Mouse (Mus musculus): ENCODE results near the gene Gm49325. TPM values are rescaled to one million over a fixed set of nuclear protein-coding genes. Genes with fewer than 3 reads are reported as not detected.
A peak's percentile ranks its signal among the peaks of the same experiment; 100 is the strongest.

Gm49325 gene
- polyA plus RNA-seq, 1 experiment from 2014 or later, result 13.2 TPM

DNA sequence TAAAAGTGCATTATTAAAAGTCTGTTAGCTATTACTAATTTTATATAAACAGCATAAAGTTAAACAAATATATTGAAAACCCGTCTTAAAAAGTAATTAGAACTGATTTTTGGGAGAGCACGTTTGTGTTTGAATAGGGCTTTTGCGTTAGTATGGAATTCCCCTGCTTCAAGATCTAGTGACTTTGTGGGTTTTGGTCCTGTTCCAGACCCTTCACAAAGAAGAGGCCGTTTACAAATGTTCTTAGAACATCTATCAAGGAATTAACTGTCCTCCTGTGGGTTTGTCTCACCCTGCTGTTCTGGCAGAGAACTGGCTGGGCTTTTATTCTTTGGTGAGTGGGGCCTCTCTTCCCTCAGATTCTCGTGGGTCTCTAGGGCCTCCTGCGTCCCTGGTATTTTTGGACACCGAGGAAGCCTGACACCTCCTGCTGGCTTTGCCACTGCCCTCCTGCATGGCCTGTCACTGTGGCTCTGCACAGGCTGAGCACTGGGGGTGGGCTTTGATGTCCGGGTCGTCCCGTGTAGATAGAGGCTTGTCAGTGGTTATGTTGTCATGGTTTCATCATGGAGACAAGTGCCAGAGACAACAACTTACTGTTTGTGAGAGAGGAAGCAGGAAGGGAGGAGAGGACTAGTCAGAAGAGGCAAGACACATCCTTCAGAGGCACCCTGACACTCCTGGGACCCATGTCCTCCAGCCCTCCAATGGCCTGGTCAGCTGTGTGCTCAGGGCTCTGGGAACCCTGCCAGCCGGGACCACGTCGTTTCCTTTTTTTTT, 28.6 kb downstream of the Gm49325 start:
- no peak overlapping the region for H3K4me2 ChIP-seq (replicated peaks)
- WGBS, result 67% methylated on average over 13 of the region's 13 CpGs
- no peak overlapping the region for H3K4me3 ChIP-seq
- ATAC-seq (ENCODE audit: low FRiP score), result no peak
- H3K36me3 ChIP-seq, result peaks cover 51% of the 10 kb centered on the region
- peak overlapping the region; percentile 35; the same call in 1 of the 2 replicates for H3K27ac ChIP-seq
- no peaks in the 10 kb centered on the region for H3K9me3 ChIP-seq (replicated peaks)
- peaks cover 12% of the 10 kb centered on the region for H3K4me1 ChIP-seq
- H3K9ac ChIP-seq, result no peak overlapping the region
- no peaks in the 10 kb centered on the region for H3K27me3 ChIP-seq

DNA sequence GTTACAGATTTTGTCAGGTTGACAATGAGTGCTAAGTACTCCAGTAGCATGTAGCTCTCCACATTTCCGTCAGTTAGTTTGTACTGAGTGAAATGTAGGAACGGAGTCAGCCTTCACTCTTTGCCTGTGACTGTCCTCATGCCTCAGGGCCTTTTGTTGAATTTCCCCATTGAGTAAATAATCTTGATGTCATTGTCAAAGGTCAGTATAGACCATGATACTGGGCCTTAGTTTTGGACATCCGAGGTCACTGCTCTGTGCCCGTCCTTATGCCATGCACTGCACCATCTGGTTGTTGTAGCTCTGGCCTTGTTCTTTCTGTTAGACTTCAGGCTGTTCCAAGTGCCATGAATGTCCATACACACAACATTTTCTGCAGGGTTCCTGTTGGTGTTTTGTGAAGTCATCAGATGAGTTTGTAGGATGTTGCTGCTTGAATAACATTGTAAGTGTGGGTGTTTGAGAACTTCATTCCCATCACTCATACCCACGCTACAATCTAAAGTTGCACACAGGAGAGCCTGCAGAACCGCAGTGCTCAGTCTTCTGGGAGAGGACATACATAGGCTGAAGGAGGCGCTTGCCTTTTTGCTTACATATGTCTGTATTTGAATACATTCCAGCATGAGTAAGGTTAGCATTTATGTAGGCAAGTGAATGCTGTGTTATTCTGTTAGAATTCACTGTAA, 30.4 kb downstream of the Gm49325 start:
- Histone ChIP-seq H3K27ac (no peak overlapping the region), H3K4me2 (replicated peaks) (no peak overlapping the region), H3K9ac (no peak overlapping the region), H3K4me3 (no peak overlapping the region), H3K27me3 (no peaks in the 10 kb centered on the region), H3K9me3 (replicated peaks) (no peaks in the 10 kb centered on the region), H3K36me3 (peaks cover 56% of the 10 kb centered on the region), H3K4me1 (peaks cover 12% of the 10 kb centered on the region)
- WGBS, result 94% methylated on average over 7 of the region's 7 CpGs
- no peak for ATAC-seq (ENCODE audit: low FRiP score)

DNA sequence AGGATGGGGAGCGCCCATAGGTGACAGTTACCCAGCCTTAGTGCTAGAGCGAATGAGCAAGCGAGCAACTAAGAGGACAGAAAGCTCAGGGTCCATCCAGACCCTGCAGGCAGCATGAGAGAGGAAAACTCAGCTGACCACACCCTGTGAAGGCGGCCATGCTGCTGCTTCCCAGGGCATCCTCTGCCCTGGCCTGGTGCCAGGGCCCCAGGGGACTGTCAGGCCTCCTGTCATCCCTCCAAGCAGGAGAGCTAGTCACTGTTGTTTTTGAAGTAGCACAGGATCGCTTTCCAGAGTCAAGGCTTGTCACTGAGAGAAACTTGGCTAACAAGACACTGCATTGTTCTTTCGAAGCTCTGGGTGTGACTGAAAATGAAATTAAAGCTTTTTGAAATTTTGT, 33.0 kb downstream of the Gm49325 start:
- peaks cover 56% of the 10 kb centered on the region for H3K36me3 ChIP-seq
- WGBS, result 78% methylated on average over 6 of the region's 6 CpGs
- H3K27ac ChIP-seq, result no peak overlapping the region
- H3K4me1 ChIP-seq, result peaks cover 11% of the 10 kb centered on the region
- no peaks in the 10 kb centered on the region for H3K27me3 ChIP-seq
- no peak for ATAC-seq (ENCODE audit: low FRiP score)
- H3K4me3 ChIP-seq, result no peak overlapping the region
- no peak overlapping the region for H3K4me2 ChIP-seq (replicated peaks)
- no peak overlapping the region for H3K9ac ChIP-seq
- H3K9me3 ChIP-seq (replicated peaks), result no peaks in the 10 kb centered on the region

DNA sequence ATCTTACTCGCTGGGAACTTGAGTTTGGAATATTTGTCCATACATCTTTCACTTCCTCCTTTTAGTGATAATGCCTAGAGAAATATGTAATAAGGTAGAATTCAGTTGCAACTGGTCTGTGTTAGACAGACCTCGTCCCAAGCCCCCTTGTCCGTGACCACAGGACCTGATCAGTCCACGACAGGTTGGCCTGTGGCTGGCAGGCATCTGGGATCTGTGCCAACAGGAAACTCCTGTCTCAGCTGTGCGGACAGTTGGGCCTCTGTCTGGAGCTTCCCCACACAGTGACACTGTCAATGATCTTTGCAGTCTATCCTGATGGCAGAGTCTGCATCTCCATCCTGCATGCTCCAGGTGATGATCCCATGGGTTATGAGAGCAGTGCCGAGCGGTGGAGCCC, 37.2 kb downstream of the Gm49325 start:
- no peak overlapping the region for H3K4me2 ChIP-seq (replicated peaks)
- no peaks in the 10 kb centered on the region for H3K9me3 ChIP-seq (replicated peaks)
- H3K27ac ChIP-seq, result no peak overlapping the region
- peaks cover 6% of the 10 kb centered on the region; the same call in 1 of the 2 replicates for H3K4me1 ChIP-seq
- no peak overlapping the region for H3K9ac ChIP-seq
- peaks cover 63% of the 10 kb centered on the region for H3K36me3 ChIP-seq
- no peak overlapping the region for H3K4me3 ChIP-seq
- H3K27me3 ChIP-seq, result no peaks in the 10 kb centered on the region
- WGBS, result 88% methylated on average over 7 of the region's 7 CpGs
- ATAC-seq (ENCODE audit: low FRiP score), result no peak

DNA sequence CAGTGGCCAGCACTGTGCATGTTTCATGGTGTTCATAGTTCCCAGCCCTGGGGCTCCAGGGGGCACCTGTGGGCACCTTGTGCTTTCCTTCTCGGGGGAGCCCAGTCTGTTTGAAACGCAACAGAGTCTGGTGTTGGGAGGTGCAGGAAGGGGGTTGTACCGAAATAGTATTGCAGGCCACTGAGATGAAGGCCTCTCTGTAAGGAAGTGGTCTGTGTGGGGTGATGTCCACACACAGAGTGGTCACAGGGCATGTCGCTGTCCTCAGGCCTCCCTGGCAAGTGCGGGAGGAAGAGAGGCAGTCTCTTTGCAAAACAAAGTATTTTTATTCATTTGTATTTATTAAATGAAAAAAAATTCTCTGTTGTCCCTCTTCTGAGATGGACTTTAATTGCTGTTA, 39.6 kb downstream of the Gm49325 start:
- H3K4me2 ChIP-seq (replicated peaks), result no peak overlapping the region
- WGBS, result 91% methylated on average over 5 of the region's 5 CpGs
- no peaks in the 10 kb centered on the region for H3K9me3 ChIP-seq (replicated peaks)
- no peak overlapping the region for H3K27ac ChIP-seq
- ATAC-seq (ENCODE audit: low FRiP score), result no peak
- peaks cover 59% of the 10 kb centered on the region for H3K36me3 ChIP-seq
- no peak overlapping the region for H3K4me3 ChIP-seq
- H3K9ac ChIP-seq, result no peak overlapping the region
- peaks cover 5% of the 10 kb centered on the region for H3K4me1 ChIP-seq
- H3K27me3 ChIP-seq, result no peaks in the 10 kb centered on the region

DNA sequence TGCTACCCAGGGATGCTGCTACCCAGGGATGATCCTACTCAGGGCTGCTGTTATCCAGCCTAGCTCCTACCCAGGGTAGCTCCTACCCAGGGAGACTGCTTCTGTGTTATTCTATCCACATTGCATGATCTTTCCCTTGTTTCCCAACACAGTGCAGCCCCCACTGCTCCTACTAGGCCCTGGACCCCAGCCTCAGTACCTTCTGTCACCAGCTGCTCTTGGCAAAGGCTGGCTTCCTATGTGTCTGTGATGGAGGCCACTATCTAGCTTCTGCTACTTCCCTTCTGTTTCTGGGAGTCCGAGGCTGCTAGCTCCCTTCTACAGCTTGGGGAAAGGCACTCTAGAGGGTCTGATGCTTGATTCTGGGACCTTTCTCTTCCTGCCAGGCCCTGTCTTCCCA, 41.5 kb downstream of the Gm49325 start:
- whole genome bisulfite sequencing, result 85% methylated on average over 1 of the region's 1 CpGs
- no peak overlapping the region for H3K27ac ChIP-seq
- H3K4me1 ChIP-seq, result peaks cover 5% of the 10 kb centered on the region

DNA sequence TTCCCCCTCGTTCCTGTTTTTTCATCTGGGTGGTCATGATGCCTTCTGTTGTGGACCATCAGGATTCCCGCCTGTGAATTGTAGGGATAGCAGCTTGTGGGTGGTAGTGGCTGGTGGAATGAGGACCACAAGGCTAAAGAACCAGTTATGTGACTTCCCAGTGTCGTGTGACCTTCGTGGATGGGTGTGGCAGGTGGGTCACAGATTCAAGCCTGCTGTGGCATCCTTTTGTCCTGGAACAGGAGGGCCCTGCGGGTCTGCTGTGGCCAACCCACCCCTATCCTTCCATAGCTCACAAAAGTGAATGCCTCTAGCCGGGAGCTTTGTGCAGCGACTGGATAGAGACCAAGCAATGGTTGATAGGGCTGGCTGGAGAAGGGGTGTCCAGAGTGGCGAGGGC, 41.9 kb downstream of the Gm49325 start:
- Histone ChIP-seq H3K4me2 (replicated peaks) (no peak overlapping the region), H3K27ac (no peak overlapping the region), H3K27me3 (no peaks in the 10 kb centered on the region), H3K9me3 (replicated peaks) (no peaks in the 10 kb centered on the region), H3K36me3 (peaks cover 41% of the 10 kb centered on the region), H3K4me3 (no peak overlapping the region), H3K9ac (no peak overlapping the region), H3K4me1 (peaks cover 5% of the 10 kb centered on the region)
- no peak for ATAC-seq (ENCODE audit: low FRiP score)
- WGBS, result 86% methylated on average over 8 of the region's 8 CpGs

More for the DNA sequence above, 41.5 kb downstream of the Gm49325 start:
- Histone ChIP-seq H3K36me3 (peaks cover 43% of the 10 kb centered on the region), H3K4me3 (no peak overlapping the region), H3K9ac (no peak overlapping the region), H3K9me3 (replicated peaks) (no peaks in the 10 kb centered on the region), H3K4me2 (replicated peaks) (no peak overlapping the region), H3K27me3 (no peaks in the 10 kb centered on the region)
- no peak for ATAC-seq (ENCODE audit: low FRiP score)

DNA sequence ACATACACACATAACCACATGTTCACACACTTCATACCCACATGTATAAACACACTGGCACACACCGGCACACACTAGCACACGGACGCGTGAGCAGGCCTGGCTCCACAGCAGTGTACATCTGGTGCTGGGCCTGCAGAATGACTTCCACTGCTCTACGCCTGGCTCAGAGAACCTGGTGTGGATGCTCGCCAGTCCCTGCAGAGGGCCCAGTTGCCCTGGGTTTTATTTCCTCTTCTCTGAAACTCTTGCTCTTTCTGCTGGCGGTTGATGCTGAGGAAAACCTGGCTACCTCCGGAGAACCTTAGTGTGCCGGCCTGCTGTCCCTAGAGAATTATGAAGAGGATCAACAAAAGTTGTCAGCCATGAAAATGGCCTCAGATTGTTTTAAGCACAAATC, 46.0 kb downstream of the Gm49325 start:
- 84% methylated on average over 9 of the region's 9 CpGs for WGBS
- Histone ChIP-seq H3K4me3 (no peak overlapping the region), H3K27me3 (no peaks in the 10 kb centered on the region), H3K9ac (no peak overlapping the region), H3K4me2 (replicated peaks) (no peak overlapping the region), H3K27ac (no peak overlapping the region), H3K4me1 (peaks cover 5% of the 10 kb centered on the region), H3K9me3 (replicated peaks) (no peaks in the 10 kb centered on the region), H3K36me3 (0 out of 2 replicates have a peak, but pooled peaks cover 3% of the 10 kb centered on the region)
- no peak for ATAC-seq (ENCODE audit: low FRiP score)

DNA sequence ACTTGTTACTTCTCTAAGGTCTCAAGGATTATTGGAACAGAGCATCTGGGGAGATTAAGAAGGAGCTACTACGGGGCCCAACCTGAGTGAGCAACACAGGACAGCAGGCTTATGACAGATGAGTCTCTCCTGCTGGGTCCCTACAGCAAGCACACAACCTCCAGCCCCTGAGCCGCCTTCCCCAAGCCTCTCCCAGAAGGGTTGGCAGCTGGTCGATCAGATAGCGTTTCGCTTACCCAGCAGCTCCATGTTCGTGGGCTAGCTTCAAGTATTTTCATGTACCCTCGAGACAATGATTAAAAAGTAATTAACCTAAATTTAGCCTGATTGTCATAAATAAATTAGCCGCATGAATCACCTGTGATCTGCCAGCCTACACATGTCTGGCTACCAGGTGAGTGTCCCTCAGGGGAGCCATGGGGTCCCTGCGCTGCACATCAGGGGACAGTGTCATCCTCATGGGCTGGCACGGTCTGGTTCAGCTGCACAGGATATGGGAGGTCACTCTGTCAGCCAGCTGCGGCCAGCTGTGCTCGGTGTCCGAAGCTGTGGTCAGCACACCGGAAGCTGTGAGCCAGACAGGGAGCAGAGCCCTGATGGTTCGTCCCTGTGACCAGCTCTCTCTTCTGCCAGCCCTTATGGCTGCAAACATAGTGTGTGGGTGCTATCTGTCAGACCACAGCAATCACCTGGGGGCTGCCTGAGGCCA, 52.4 kb downstream of the Gm49325 start:
- Histone ChIP-seq H3K4me1 (0 out of 2 replicates have a peak, but pooled peaks cover 3% of the 10 kb centered on the region), H3K27ac (no peak overlapping the region), H3K36me3 (no peaks in the 10 kb centered on the region), H3K4me3 (no peak overlapping the region), H3K4me2 (replicated peaks) (no peak overlapping the region), H3K27me3 (no peaks in the 10 kb centered on the region), H3K9ac (no peak overlapping the region), H3K9me3 (replicated peaks) (peaks cover 6% of the 10 kb centered on the region)
- no peak for ATAC-seq (ENCODE audit: low FRiP score)
- WGBS, result 71% methylated on average over 15 of the region's 15 CpGs

DNA sequence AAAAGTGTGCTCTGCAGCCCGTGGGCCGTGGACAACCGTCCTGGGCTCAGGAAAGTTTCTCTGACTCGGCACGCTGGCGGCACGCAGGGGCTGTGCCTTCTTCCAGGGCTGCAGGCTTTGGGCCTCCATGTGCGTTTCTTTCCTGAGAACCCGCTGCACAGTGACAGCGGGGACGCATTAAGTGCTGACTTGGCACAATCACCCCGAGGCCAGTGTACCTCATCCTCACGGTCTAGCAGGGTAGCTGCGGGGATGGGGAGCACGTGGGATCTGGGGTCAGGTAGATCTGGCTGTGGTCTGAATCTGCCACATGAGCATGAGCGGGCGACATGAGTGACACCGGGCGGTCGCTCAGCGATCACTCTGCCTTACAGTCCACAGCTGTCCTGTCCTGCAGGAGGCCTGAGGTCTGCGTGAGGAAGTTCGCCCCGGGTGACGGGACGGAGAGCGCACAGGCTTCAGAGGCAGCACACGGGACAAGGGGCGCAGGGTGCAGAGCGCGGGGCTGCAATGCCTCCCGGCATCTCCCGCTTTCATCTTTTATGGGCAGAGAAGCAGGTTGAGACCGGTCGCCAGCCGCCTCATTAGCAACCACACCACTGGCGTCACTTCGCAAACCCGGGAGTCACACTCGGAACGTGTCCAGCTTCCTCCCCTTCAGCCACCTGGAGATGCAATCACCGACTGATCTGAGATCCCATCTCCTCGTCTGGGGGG, 58.1 kb downstream of the Gm49325 start:
- Histone ChIP-seq H3K27me3 (peaks cover 9% of the 10 kb centered on the region), H3K9ac (no peak overlapping the region), H3K36me3 (no peaks in the 10 kb centered on the region), H3K4me2 (replicated peaks) (peak overlapping the region; percentile 16; the same call in 1 of the 2 replicates), H3K27ac (no peak overlapping the region), H3K4me3 (no peak overlapping the region), H3K9me3 (replicated peaks) (peaks cover 6% of the 10 kb centered on the region), H3K4me1 (0 out of 2 replicates have a peak, but pooled peaks cover 3% of the 10 kb centered on the region)
- WGBS, result 50% methylated on average over 43 of the region's 43 CpGs
- ATAC-seq (ENCODE audit: low FRiP score), result no peak

DNA sequence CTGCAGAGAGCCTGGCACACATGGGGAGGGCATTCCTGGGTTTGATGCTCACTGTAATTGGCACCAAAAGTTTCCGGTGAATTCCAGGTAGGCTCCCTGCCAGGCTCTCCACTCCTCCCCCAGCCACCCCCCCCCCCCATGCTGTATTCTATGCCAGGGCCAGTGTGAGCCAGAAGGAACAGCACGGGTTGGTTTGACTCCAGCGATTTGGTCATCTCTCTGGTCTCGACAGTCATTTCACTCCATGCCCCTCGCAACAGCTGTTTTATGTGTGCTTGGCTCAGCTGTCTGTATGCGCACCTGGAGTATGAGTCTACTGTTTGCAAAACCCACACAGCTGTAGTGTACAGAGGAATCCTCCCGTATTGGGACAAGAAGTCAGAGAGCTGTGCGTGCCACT, 60.3 kb downstream of the Gm49325 start:
- H3K4me1 ChIP-seq, result 0 out of 2 replicates have a peak, but pooled peaks cover 3% of the 10 kb centered on the region
- no peaks in the 10 kb centered on the region for H3K36me3 ChIP-seq
- H3K27me3 ChIP-seq, result peaks cover 9% of the 10 kb centered on the region
- no peak overlapping the region for H3K9ac ChIP-seq
- 76% methylated on average over 8 of the region's 8 CpGs for WGBS
- no peak overlapping the region for H3K4me3 ChIP-seq
- ATAC-seq (ENCODE audit: low FRiP score), result no peak
- no peaks in the 10 kb centered on the region; the same call in 1 of the 2 replicates for H3K9me3 ChIP-seq (replicated peaks)
- no peak overlapping the region for H3K27ac ChIP-seq
- no peak overlapping the region for H3K4me2 ChIP-seq (replicated peaks)

DNA sequence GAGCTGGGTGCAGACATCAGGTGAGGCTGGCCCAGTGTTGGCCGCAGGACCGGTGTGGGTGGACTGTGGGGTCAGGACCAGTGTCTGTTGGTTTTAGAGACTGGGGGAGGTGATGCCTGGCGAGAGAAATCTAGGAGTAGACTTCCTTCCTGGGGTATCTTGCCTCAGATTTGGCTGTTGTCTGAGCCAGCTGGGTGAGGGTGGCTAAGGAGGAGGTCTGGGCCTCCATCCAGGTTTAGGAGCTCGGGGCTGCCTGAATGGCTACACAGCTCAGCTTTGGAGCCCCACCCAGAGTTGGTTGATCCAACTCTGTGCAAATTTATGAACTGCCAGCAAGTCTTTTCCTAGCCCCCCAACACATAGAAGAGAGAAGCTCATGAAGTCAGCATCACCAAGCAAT, 61.4 kb downstream of the Gm49325 start:
- 0 out of 2 replicates have a peak, but pooled peaks cover 3% of the 10 kb centered on the region for H3K4me1 ChIP-seq
- H3K36me3 ChIP-seq, result no peaks in the 10 kb centered on the region
- H3K9me3 ChIP-seq (replicated peaks), result no peaks in the 10 kb centered on the region
- peaks cover 9% of the 10 kb centered on the region for H3K27me3 ChIP-seq
- no peak overlapping the region for H3K27ac ChIP-seq
- H3K4me3 ChIP-seq, result no peak overlapping the region
- H3K4me2 ChIP-seq (replicated peaks), result no peak overlapping the region
- no peak for ATAC-seq (ENCODE audit: low FRiP score)
- 86% methylated on average over 4 of the region's 4 CpGs for WGBS
- no peak overlapping the region for H3K9ac ChIP-seq
